Mouse (Mus musculus): ENCODE measurements at regions not wholly inside any gene's neighbourhood (a gene's known extent, or its start where the extent isn't known, plus 50 kb on each side); places are given as distances from the start of the nearest gene placed in this dataset.

- in situ Hi-C loops (cut with MboI), result loop anchor here (25.0 kb wide), 1 partner anchor 100 kb away; the partner anchor contains the start of gene Zfy2
Measured at GRCm38 (mm10) chrY:2261876-2262275, 91.7 kb upstream of the Zfy2 start.
